Mouse (Mus musculus) thymus, adult 2 months (tissue): ENCODE measurements around the gene Rnf113a2.

ENCODE experiments used
- CTCF ChIP-seq: fragments of 200-500 bp; IDR thresholded peaks from 2 replicates; pipeline ENCODE4 v1.5.1; 2012; ENCODE audit warnings: mild to moderate bottlenecking, control low read depth, low read length, moderate library complexity, borderline replicate concordance; ENCODE audit not compliant: control insufficient read depth, poor library complexity, insufficient read depth; ENCODE audit errors: extremely low read depth
- POLR2A ChIP-seq: fragments of 200-500 bp; IDR thresholded peaks from 2 replicates; pipeline ENCODE4 v1.6.1; 2012; ENCODE audit warnings: mild to moderate bottlenecking, low read length, control low read depth, moderate library complexity; ENCODE audit not compliant: control insufficient read depth, poor library complexity, insufficient read depth; ENCODE audit errors: extremely low read depth

DNA sequence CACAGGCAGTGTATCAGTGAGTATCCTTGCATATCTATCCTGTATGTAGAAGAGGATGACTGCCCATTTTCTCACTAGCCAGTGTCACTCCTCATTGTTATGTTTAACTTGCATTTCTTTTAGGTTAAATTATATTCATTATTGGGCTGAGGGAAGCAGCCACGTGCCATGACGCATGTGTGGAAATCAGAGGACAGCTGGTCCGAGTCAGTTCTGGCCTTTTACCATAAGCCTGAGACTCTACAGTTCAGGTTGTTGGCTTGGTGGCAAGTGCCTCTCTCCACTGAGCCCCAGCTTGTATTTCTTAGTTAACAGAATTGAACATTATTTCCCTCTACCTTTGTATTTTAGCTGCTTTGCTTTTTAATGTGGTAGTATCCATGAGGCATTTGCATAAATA, 39.9 kb downstream of the Rnf113a2 start:
- TF ChIP-seq CTCF: no peak
- no peak for TF ChIP-seq POLR2A
